Mouse (Mus musculus): ENCODE measurements around the gene Zmiz1. TPM values are rescaled to one million over a fixed set of nuclear protein-coding genes. Genes with fewer than 3 reads are reported as not detected.

The Zmiz1 gene
- polyA plus RNA-seq, 1 experiment from 2014 or later = 4.3 TPM

- DNase-seq (no peak), ATAC-seq (no peak)
- no peaks in the 10 kb centered on the region for H3K9me3 ChIP-seq (ENCODE audit: low read length)
- H3K4me3 ChIP-seq (ENCODE audit: low read depth, low read length) = no peak overlapping the region
- whole genome bisulfite sequencing (ENCODE audit: insufficient replicate concordance) = 87% methylated on average over 9 of the region's 9 CpGs
- peaks cover 90% of the 10 kb centered on the region for H3K36me3 ChIP-seq (replicated peaks; ENCODE audit: insufficient read depth, low read length)
- H3K9ac ChIP-seq (replicated peaks) = no peak overlapping the region
- no peak overlapping the region for H3K27ac ChIP-seq (ENCODE audit: low read depth)
- no peaks in the 10 kb centered on the region for H3K27me3 ChIP-seq (ENCODE audit: insufficient read depth, low read length)
- TF ChIP-seq EP300 (IDR thresholded peaks at IDR 0.05; ENCODE audit: low read depth) (no peak), CTCF (IDR thresholded peaks at IDR 0.05; ENCODE audit: low read depth) (no peak)
- H3K4me2 ChIP-seq (ENCODE audit: low read depth, low read length) = no peak overlapping the region
- H3K4me1 ChIP-seq (ENCODE audit: insufficient read depth) = no peaks in the 10 kb centered on the region
These were observed 192.9 kb downstream of the Zmiz1 start for GRCm38 (mm10) chr14:25651905-25652304.

DNA sequence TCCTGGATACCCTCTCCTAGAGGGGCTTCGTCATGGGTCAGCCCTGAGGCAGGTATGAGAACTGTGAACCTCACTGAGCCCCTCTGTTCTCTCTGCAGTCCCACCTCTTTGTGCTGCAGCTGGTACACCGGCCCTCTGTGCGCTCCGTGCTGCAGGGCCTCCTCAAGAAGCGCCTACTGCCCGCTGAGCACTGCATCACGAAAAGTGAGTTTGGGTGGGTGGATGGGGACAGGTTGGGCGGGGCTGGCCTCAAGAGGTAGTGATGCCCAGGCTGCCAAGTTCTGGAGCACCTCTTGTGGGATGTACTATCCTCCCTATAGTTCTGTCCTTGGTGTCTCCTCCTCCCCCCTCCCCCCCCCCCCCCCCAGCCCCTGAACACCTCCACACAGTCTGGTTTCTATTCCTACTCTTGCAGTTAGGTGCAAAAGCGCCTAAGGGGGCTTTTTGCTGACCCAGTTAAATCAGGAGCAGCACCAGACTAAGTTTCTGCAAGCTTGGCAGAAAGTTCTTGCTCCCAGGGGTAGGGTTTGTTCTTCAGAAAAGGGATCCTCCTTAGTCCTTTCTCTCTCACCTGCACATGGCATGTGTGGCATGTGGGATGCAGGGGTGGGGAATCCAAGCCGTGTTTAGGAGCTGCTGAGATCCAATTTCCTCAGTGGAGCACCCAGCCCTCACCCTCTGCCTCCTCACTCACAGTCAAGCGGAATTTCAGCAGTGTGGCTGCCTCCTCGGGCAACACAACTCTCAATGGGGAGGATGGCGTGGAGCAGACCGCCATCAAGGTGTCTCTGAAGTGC lies 195.6 kb downstream of the Zmiz1 start:
- Histone ChIP-seq H3K4me2 (ENCODE audit: low read depth, low read length) (no peak overlapping the region), H3K27me3 (ENCODE audit: insufficient read depth, low read length) (no peaks in the 10 kb centered on the region), H3K4me1 (ENCODE audit: insufficient read depth) (no peaks in the 10 kb centered on the region), H3K4me3 (ENCODE audit: low read depth, low read length) (no peak overlapping the region), H3K9ac (replicated peaks) (no peak overlapping the region), H3K9me3 (ENCODE audit: low read length) (no peaks in the 10 kb centered on the region), H3K36me3 (replicated peaks; ENCODE audit: insufficient read depth, low read length) (peaks cover 93% of the 10 kb centered on the region), H3K27ac (ENCODE audit: low read depth) (no peak overlapping the region)
- ATAC-seq = no peak
- no peak for DNase-seq
- 87% methylated on average over 14 of the region's 14 CpGs for WGBS (ENCODE audit: insufficient replicate concordance)
- no peak for TF ChIP-seq EP300 (IDR thresholded peaks at IDR 0.05; ENCODE audit: low read depth)
- no peak for TF ChIP-seq CTCF (IDR thresholded peaks at IDR 0.05; ENCODE audit: low read depth)

DNA sequence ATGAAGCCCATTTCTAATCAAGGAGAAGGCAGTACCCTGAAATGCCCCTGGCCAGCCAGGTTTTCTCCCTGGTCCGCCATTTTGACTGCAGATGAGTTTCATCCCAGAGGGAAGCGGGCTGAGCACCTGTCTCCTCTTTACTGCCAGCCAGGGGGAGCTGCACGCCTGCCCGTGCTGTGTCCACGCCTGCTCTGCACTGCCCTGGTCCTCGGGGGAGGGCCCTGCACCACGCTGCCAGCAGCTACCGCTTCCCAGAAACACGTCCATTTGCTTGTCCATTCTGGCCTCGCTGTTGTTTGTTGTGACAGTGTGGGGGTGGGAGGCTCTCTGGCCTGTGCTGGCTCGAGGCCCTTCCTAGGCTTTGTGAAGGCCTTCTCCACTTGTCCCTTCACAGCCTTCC lies 201.7 kb downstream of the Zmiz1 start:
- H3K27ac ChIP-seq (ENCODE audit: low read depth) = no peak overlapping the region
- TF ChIP-seq EP300 (IDR thresholded peaks at IDR 0.05; ENCODE audit: low read depth) = no peak
- TF ChIP-seq CTCF (IDR thresholded peaks at IDR 0.05; ENCODE audit: low read depth) = peak; percentile 52
- peak; percentile 53 for DNase-seq
- ATAC-seq = peak; percentile 86
- H3K36me3 ChIP-seq (replicated peaks; ENCODE audit: insufficient read depth, low read length) = peaks cover 78% of the 10 kb centered on the region
- no peak overlapping the region for H3K4me2 ChIP-seq (ENCODE audit: low read depth, low read length)
- no peaks in the 10 kb centered on the region for H3K4me1 ChIP-seq (ENCODE audit: insufficient read depth)
- H3K9me3 ChIP-seq (ENCODE audit: low read length) = no peaks in the 10 kb centered on the region
- no peak overlapping the region for H3K4me3 ChIP-seq (ENCODE audit: low read depth, low read length)
- no peak overlapping the region for H3K9ac ChIP-seq (replicated peaks)
- WGBS (ENCODE audit: insufficient replicate concordance) = 53% methylated on average over 11 of the region's 11 CpGs
- no peaks in the 10 kb centered on the region for H3K27me3 ChIP-seq (ENCODE audit: insufficient read depth, low read length)

GRCm38 (mm10) chr14:25661185-25661920 lies 202.4 kb downstream of the Zmiz1 start:
- WGBS (ENCODE audit: insufficient replicate concordance) = 69% methylated on average over 17 of the region's 17 CpGs
- no peaks in the 10 kb centered on the region for H3K27me3 ChIP-seq (ENCODE audit: insufficient read depth, low read length)
- no peak overlapping the region for H3K27ac ChIP-seq (ENCODE audit: low read depth)
- H3K9ac ChIP-seq (replicated peaks) = no peak overlapping the region
- peaks cover 77% of the 10 kb centered on the region for H3K36me3 ChIP-seq (replicated peaks; ENCODE audit: insufficient read depth, low read length)
- no peak for DNase-seq
- peak; percentile 59; the same call in 1 of the 2 replicates for ATAC-seq
- no peaks in the 10 kb centered on the region for H3K4me1 ChIP-seq (ENCODE audit: insufficient read depth)
- TF ChIP-seq EP300 (IDR thresholded peaks at IDR 0.05; ENCODE audit: low read depth) (no peak), CTCF (IDR thresholded peaks at IDR 0.05; ENCODE audit: low read depth) (no peak)
- no peak overlapping the region for H3K4me3 ChIP-seq (ENCODE audit: low read depth, low read length)
- H3K4me2 ChIP-seq (ENCODE audit: low read depth, low read length) = no peak overlapping the region
- H3K9me3 ChIP-seq (ENCODE audit: low read length) = no peaks in the 10 kb centered on the region

DNA sequence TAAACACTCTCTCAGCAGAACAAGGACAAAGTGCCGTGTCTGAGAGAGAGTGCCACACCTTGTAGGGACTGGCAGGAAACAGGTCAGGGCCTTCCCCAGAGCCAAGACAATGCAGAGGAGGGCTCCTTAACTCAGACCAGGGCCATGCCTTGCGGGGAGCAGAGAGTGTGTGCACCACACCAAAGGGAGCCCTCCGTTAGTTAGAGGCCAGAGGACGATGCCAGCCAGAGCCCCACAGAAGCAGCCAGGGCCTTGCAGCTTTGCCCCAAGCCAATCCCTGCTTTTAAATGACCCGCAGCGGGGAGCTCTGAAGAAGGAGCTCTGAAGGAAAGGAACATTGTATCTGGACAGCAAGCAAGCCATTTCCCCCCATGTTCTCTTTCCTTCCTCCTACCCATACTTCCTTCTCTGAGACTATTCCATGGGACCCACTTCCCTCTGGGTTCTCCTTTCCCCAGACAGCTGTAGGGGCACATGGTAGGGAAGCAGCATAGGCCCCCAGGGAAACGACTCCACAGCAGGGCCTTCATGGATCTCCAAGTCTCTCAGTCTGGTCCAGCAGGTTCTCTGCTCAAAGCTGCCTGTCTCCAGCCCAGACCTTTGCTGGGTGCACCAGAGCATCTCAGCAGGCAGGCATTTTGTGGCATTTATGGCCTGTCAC lies 204.8 kb downstream of the Zmiz1 start:
- Histone ChIP-seq H3K9me3 (ENCODE audit: low read length) (no peaks in the 10 kb centered on the region), H3K27me3 (ENCODE audit: insufficient read depth, low read length) (no peaks in the 10 kb centered on the region), H3K4me2 (ENCODE audit: low read depth, low read length) (no peak overlapping the region), H3K4me1 (ENCODE audit: insufficient read depth) (peaks cover 4% of the 10 kb centered on the region; the same call in 1 of the 2 replicates), H3K36me3 (replicated peaks; ENCODE audit: insufficient read depth, low read length) (peaks cover 53% of the 10 kb centered on the region), H3K9ac (replicated peaks) (no peak overlapping the region), H3K4me3 (ENCODE audit: low read depth, low read length) (no peak overlapping the region), H3K27ac (ENCODE audit: low read depth) (no peak overlapping the region)
- no peak for DNase-seq
- ATAC-seq = no peak
- TF ChIP-seq EP300 (IDR thresholded peaks at IDR 0.05; ENCODE audit: low read depth) (no peak), CTCF (IDR thresholded peaks at IDR 0.05; ENCODE audit: low read depth) (no peak)
- WGBS (ENCODE audit: insufficient replicate concordance) = 80% methylated on average over 7 of the region's 7 CpGs

GRCm38 (mm10) chr14:25664310-25664695 lies 205.3 kb downstream of the Zmiz1 start:
- TF ChIP-seq CTCF (IDR thresholded peaks at IDR 0.05; ENCODE audit: low read depth) (no peak), EP300 (IDR thresholded peaks at IDR 0.05; ENCODE audit: low read depth) (no peak)
- Histone ChIP-seq H3K4me2 (ENCODE audit: low read depth, low read length) (no peak overlapping the region), H3K9ac (replicated peaks) (no peak overlapping the region), H3K9me3 (ENCODE audit: low read length) (no peaks in the 10 kb centered on the region), H3K4me1 (ENCODE audit: insufficient read depth) (peaks cover 4% of the 10 kb centered on the region; the same call in 1 of the 2 replicates), H3K36me3 (replicated peaks; ENCODE audit: insufficient read depth, low read length) (peaks cover 48% of the 10 kb centered on the region), H3K4me3 (ENCODE audit: low read depth, low read length) (no peak overlapping the region), H3K27me3 (ENCODE audit: insufficient read depth, low read length) (no peaks in the 10 kb centered on the region), H3K27ac (ENCODE audit: low read depth) (no peak overlapping the region)
- no peak for ATAC-seq
- 77% methylated on average over 7 of the region's 7 CpGs for WGBS (ENCODE audit: insufficient replicate concordance)
- DNase-seq = no peak
